Mouse (Mus musculus): ENCODE measurements around the gene Prlr. TPM values are rescaled to one million over a fixed set of nuclear protein-coding genes. Genes with fewer than 3 reads are reported as not detected.
A peak's percentile ranks its signal among the peaks of the same experiment; 100 is the strongest.

Gene Prlr
- total RNA-seq, 4 experiments from 2014 or later, result 0.04 to 0.32 (median 0.16) TPM

DNA sequence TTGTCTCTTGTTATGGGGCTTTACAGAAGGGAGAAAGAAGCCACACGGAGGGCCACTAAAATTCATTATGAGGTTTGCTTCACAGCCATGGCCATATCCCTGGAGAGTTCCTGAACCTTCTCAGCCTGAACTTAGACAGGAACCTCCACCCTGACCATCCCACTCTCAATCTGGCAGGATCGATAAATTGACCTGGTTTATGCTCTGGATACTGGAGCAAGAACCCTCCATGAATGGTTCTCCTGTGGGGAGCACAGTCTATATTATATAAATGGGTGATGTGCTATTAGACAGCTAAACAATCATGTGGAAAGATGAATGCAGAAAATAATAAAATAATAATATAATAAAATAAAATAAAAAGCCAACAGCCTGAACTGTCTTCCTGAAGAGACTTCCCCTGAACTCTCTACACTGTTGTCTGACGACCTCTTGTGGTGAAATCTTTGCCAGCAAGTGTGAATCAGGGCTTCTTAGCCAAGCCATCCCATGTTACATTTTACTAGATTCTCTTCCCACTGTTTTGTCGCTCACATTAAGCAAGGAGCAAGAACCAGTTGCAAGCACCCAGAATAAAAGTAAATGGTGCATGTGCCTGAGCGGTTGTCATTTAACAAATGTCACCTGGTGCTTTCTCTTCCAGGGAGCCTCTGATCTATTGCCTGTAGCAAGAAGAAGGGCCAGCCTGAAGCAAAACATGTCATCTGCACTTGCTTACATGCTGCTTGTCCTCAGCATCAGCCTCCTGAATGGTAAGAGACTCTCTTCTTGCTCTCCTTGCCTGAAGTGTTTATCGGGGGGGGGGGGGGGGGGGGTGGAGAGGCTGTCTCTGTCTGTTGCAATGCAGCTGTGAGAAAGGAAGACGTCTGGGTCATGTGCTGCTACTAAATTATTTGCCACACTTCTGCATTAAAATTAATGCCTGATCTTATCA lies 136.8 kb downstream of the Prlr start:
- peak; percentile 6 to 20 for DNase-seq (ENCODE audit: low spot score in 2 of 2)

DNA sequence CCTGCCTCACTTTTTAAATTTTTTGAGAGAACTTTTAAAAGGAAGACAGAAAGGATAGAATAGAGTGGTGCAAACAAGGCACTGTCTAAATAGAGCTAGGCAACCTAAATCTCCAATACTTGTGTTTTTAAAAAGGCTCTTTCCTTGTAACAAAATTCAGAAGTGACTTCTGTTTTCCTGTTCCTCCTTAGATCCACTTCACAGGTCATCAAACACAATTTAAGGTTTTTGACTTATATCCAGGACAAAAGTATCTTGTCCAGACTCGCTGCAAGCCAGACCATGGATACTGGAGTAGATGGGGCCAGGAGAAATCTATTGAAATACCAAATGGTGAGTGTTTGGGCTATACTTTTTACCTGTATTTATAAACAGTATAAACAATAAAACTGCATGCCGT lies 148.0 kb downstream of the Prlr start, which contains the start of gene Gm21973:
Gene Gm21973, plus strand, starts transcription at position 301 of the 400 bp plus-strand sequence.
- no peak for DNase-seq (ENCODE audit: low spot score in 2 of 2)

DNA sequence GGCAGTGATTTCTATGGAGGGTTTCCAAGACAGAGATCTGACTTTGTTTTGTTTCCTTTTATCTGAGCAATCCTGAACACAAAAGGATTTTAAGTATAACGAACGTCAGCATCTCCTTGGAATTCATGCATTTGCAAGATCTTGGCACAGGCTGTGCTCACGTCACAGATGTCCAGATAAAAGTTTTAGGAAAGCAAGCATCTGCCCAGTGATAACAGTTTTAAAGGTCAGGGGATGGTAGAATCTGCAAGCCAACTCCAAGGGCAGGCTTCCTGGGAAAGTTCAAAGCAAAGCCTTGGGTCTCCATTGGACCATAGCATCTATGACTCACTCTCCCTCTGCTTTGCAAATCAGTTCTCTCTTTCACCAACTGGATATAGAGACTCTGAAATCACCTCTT lies 153.6 kb downstream of the Prlr start:
- DNase-seq (ENCODE audit: low spot score in 2 of 2), result no peak

DNA sequence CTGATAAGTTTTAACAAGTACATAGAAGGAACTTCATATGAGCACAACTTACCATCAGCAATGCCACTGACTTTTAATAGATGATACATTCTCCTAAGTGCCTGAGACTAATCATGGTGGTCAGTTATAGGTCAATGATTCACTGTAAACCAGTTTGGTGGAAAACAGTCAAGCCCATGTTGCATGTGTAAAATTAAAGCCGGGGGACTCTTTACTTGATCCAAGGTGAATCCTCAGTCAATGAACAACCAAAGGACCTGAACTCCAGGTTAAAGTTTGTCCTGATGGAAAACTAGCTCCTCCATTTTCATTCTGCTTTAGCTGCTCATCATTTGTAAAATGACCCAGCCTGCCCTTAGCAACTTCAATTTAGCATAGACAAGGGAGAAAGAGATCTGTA lies 155.5 kb downstream of the Prlr start:
- DNase-seq (ENCODE audit: low spot score in 2 of 2), result no peak

DNA sequence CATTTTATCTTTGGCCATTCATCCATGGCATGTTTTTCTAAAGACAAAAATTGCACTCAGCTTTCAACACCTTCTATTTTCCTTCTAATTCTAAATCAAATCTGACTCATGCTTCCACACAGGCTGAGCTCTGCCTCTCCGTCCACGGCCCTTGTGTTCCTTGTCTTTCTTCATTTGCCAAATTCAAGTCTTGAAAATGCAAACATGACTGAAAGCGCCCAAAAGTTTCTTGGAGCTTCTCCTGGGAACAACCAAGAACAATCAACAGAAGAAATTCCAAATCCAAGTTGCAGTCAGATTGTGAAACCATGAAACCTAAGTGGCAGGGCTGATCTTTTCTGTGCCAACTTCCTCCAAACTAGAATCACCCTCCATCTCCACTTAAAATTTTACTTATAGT lies 161.6 kb downstream of the Prlr start:
- DNase-seq (ENCODE audit: low spot score in 2 of 2), result no peak

DNA sequence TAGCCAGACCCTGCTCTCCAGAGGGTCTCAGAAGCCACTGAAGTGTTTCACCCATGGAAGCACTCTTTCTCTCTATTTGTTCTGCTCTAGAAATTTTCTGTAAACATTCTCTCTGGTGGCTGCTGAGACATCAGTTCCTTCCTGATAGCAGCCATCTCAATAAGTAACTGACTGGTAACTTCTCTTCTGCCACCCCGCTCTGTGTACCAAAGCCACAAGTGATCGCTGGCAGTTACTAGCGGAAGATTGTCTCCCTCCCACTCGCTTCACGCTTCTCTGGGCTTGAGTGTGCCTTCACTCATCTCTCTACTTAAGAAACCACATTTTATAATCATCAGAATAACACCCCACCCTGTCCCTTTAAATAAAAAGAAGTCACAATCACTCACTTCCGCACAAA lies 170.0 kb downstream of the Prlr start:
- no peak for DNase-seq (ENCODE audit: low spot score in 2 of 2)

DNA sequence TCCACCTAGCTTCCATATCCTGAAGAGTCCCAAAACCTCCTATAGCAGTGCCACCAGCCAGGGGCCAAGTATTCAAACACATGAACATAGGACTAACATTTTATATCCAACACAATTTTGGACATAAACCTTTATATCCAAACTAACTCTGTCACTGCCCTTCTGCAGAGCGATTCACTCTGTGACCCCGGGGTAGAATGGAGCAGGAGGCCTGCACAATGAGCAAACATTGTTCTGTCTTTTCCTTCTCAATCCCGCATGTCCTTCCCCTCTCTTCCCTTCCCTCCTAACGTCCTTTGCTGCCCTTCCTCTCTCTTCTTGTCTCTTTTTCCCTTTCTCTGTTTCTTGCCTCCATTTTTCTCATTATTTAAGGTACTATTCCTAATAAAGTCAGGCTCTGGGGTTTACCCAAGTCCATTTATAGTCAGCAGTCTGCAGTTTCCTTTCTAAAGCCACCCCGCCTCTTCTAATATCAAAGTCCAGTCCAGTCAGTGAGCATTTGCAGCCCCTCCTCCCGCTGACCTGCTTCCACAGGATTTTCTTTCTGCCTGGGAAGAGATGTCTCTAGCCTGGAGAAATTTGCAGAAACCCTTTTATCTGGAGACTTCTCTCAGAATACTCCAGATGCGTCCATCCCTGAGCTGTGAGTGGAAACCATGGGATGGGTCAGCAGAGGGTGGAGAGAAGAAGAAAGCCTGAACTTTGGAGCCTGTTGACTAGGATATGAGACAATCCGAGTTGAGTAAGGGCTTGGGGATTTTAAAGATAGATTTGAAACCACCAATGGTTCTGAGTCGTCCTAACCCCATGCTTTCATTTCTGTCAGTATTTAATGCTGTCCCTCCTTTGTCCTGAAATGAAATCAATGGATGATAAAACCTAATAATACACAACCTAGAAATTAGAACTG lies 181.3 kb downstream of the Prlr start, which contains the start of gene Agxt2:
Gene Agxt2, plus strand, starts transcription at position 494 of the 910 bp plus-strand sequence.
- no peak for DNase-seq (ENCODE audit: low spot score in 2 of 2)

DNA sequence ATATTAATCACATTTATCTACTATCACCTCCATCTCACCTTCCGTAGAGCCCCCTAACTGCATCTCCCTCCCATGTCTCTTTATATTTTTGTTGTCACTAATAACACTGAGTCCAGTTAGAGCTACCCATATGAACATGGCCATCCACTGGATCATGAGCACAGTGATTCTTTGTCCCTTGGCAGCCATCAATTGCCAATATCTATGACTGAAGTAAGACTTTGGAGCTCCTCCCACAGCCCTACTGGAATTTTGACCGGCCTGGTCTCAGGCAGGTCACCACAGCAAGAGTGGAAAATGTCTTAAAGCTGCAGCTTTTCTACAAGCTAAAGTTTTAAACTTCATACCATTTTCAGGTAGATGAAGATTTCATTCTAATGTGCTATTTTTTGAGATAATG lies 189.3 kb downstream of the Prlr start:
- DNase-seq (ENCODE audit: low spot score in 2 of 2), result no peak

DNA sequence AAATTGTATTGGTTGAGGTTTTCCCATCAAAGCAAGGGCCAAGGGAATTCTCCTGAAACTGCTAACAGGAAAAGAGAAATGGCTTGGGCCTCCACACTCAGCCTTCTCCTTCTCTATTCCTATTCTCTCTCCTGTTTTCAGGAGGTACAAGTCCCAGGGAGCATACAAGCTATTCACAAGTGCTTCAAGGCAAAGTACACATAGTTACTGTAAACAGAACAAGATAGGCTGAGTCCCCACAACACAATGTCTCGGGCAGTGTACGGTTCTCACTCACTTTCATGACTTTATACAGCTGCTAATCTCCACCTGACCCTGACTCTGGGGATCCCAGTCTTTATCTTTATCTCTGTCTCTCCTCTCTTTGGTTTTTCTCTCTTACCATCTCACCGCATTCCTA lies 198.4 kb downstream of the Prlr start:
- no peak for DNase-seq (ENCODE audit: low spot score in 2 of 2)

DNA sequence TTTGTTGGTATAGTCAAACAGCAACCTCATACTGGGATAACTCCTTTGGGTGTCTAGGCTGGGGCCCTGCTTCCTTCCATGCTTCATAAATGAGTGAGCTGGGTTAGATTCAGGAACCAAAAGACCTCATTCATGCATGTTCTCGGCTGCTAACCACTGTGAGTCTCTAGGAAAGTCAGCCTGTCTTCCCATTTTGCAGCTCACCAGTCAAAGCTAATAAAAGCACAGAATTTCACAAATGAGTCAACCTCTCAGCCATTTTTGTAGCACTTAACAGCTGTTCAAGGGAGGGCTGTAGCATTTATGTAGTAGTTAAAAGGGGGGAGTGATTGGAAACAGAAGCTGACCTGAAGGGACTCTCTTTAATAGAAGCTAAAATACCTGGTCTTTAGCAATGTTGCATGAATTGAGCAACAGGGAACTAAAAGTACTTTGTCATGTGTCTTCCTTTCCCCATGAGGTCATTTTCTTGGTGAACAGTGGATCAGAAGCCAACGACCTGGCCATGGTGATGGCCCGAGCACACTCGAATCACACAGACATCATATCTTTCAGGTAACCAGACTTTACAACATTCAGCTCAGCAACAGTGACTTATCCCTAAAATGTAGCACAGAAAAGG lies 201.4 kb downstream of the Prlr start:
- DNase-seq (ENCODE audit: low spot score in 2 of 2), result no peak

DNA sequence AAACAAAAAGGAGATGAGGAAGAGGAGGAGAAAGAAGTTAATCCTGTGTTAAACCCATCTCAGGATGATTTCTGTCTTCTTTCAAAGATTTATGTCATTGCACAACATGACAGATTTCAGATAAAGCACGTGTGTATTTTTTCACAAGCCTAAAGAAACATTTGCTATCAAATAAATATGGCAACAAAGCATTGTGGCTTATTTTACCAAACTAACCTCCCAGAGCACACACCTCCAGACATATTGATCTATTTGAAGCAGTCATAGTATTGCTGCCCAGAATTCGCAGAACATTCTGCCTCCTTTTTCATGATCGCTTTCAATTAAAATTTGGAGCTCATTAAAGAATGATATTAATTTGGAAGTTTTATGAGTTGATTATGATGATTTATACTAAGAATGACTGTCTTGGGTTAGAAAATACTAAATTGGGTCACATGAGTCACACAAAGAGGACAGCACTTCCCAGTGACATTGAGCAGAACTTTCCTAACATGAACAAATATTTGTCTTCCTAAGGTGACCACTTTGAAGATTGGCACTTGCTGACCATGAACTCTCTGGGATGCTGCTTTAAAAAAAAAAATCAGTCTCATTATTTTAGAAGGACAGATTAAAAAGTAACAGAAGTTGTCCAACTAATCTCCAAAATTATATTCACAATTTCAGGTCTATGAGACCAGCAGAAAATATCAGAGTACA lies 202.9 kb downstream of the Prlr start:
- no peak for DNase-seq (ENCODE audit: low spot score in 2 of 2)

DNA sequence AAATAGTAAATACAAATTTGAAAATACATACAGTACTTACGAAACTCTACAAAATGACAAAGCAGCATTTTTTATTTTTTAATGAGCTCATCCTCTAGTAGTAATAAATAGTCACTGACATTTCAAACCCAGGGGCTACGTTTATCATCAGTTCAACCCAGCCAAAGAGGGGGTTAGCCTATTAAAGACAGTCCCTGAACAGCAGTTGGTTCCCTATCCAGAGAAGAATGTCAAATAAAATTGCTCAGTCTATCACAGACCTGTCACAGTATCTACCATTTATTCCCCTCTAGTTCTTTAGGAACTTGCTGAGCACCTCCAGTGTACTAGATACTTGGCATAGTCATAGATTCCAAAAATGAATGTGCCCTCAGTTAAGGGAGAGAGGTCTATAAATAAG lies 210.2 kb downstream of the Prlr start:
- DNase-seq (ENCODE audit: low spot score in 2 of 2), result no peak

Other genes starting within 250 kb of the Prlr start
- gene Gm21973, start 148.1 kb downstream of the Prlr start, total RNA-seq (2022), result not detected
- gene Agxt2, start 181.3 kb downstream of the Prlr start, total RNA-seq (2022), result not detected